ENCODE assay signal across 9 mouse cellular contexts in genomic region chr15:98628589-98629254, GRCm38 (mm10). TPM values are rescaled to one million over a fixed set of nuclear protein-coding genes. Genes with fewer than 3 reads are reported as not detected.
DNase-seq lines count a peak whose midpoint lies in the region; ATAC-seq and TF ChIP-seq lines count a peak whose summit lies in the region.
"Had no signal": no experiment of that assay in that cellular context is flagged by ENCODE, and none has a peak within 500 bp of the region (broad histone marks: within the 10 kb centered on the region; RNA-seq: fewer than 3 reads in every experiment).

No protein-coding gene starts in this region.

- no peak overlapping the region for H3ac ChIP-seq in myocyte (ENCODE audit: control insufficient read depth, insufficient read length)

- H3K4me3 ChIP-seq in heart, embryonic 16.5 days (ENCODE audit: low read length) = peak overlapping the region; percentile 26
- H3K4me3 ChIP-seq in hindbrain, embryonic 16.5 days (ENCODE audit: low read length) = no peak overlapping the region
- H3K4me3 ChIP-seq in myocyte = no peak overlapping the region

- no peaks in the 10 kb centered on the region for H3K36me3 ChIP-seq in heart, embryonic 16.5 days (ENCODE audit: control insufficient read depth, insufficient read depth)
- H3K36me3 ChIP-seq in hindbrain, embryonic 16.5 days (ENCODE audit: control insufficient read depth, insufficient read depth, low read length) = no peaks in the 10 kb centered on the region
- H3K36me3 ChIP-seq in myocyte (ENCODE audit: control insufficient read depth, insufficient read depth) = no peaks in the 10 kb centered on the region

- 0 out of 2 replicates have a peak, but pooled peaks cover 2% of the 10 kb centered on the region for H3K9me3 ChIP-seq in heart, embryonic 16.5 days (replicated peaks; ENCODE audit: control insufficient read depth, low read length)
- H3K9me3 ChIP-seq in hindbrain, embryonic 16.5 days (ENCODE audit: control insufficient read depth, low read length) = no peaks in the 10 kb centered on the region

- peaks cover 37% of the 10 kb centered on the region for H3K4me1 ChIP-seq in heart, embryonic 16.5 days (ENCODE audit: control insufficient read depth, insufficient read depth, low read length)
- H3K4me1 ChIP-seq in hindbrain, embryonic 16.5 days (ENCODE audit: control insufficient read depth, insufficient read depth, low read depth, low read length) = peaks cover 38% of the 10 kb centered on the region

- H3K27me3 ChIP-seq in heart, embryonic 16.5 days (ENCODE audit: control insufficient read depth, insufficient read depth, low read length) = peaks cover 39% of the 10 kb centered on the region
- H3K27me3 ChIP-seq in hindbrain, embryonic 16.5 days (replicated peaks; ENCODE audit: control insufficient read depth, insufficient read depth, low read length) = peaks cover 4% of the 10 kb centered on the region
- no peaks in the 10 kb centered on the region for H3K27me3 ChIP-seq in myocyte (ENCODE audit: control insufficient read depth, insufficient read depth, insufficient read length)

- ATAC-seq in heart, embryonic 16.5 days (replicated peaks; ENCODE audit: extremely low read depth, insufficient read depth, low FRiP score) = no peak
- peak; percentile 26; the same call in 1 of the 2 replicates for ATAC-seq in hindbrain, embryonic 16.5 days
- ATAC-seq in cerebellum, adult (ENCODE audit: insufficient number of reproducible peaks, low FRiP score, low TSS enrichment) = no peak

- peak overlapping the region; percentile 49 for H3K4me2 ChIP-seq in heart, embryonic 16.5 days (ENCODE audit: low read depth, low read length)
- peak overlapping the region; percentile 53 for H3K4me2 ChIP-seq in hindbrain, embryonic 16.5 days (ENCODE audit: low read length)
- no peak overlapping the region for H3K4me2 ChIP-seq in myocyte (ENCODE audit: low read depth)

- H3K27ac ChIP-seq in heart, embryonic 16.5 days (ENCODE audit: low read length) = no peak overlapping the region
- peak overlapping the region; percentile 51 for H3K27ac ChIP-seq in hindbrain, embryonic 16.5 days (ENCODE audit: low read depth, low read length)

- H3K9ac ChIP-seq in heart, embryonic 16.5 days (ENCODE audit: low read length) = peak overlapping the region; percentile 11
- H3K9ac ChIP-seq in hindbrain, embryonic 16.5 days (ENCODE audit: low read depth, low read length) = peak overlapping the region; percentile 61

- no peak for DNase-seq in heart, postnatal 14 days
- DNase-seq in embryo, embryonic 9.5 days (ENCODE audit: extremely low spot score) = peak; percentile 59
- no peak for DNase-seq in thymus, postnatal 36 days
- no peak for DNase-seq in cerebellum, adult 9-10 months

- H3K79me2 ChIP-seq in myocyte (ENCODE audit: control insufficient read depth, insufficient read depth) = no peaks in the 10 kb centered on the region

- TF ChIP-seq POLR2A in myocyte (IDR thresholded peaks at IDR 0.05; ENCODE audit: insufficient read length, low read depth) = no peak

- intact Hi-C loops in heart, postnatal 14 days (cut with DNase I) = no loop called here

- WGBS in heart, embryonic 16.5 days = 14% methylated on average over 20 of the region's 20 CpGs
- 5% methylated on average over 20 of the region's 20 CpGs for WGBS in hindbrain, embryonic 16.5 days

TF ChIP-seq in myocyte, 11 proteins besides CTCF, POLR2A, EP300 and RAD21:
- TF ChIP-seq SRF (IDR thresholded peaks at IDR 0.05; ENCODE audit: control insufficient read depth, insufficient read length, low read depth) (no peak), TCF12 (IDR thresholded peaks at IDR 0.05; ENCODE audit: insufficient read depth, poor library complexity, severe bottlenecking) (no peak), USF1 (IDR thresholded peaks at IDR 0.05; ENCODE audit: low read depth) (no peak), REST (IDR thresholded peaks at IDR 0.05; ENCODE audit: insufficient read depth, insufficient read length) (no peak), TCF3 (IDR thresholded peaks at IDR 0.05; ENCODE audit: insufficient read length, low read depth) (no peak), E2F4 (IDR thresholded peaks at IDR 0.05; ENCODE audit: insufficient read depth) (no peak), MYOD1 (IDR thresholded peaks at IDR 0.05; ENCODE audit: control insufficient read depth in 1 of 3, insufficient read length in 2 of 3, low read depth in 2 of 3) (peak in 2 of 3 experiments; percentile 9 to 75), POLR2AphosphoS2 (IDR thresholded peaks at IDR 0.05; ENCODE audit: insufficient read length, low read depth) (no peak), MYOG (IDR thresholded peaks at IDR 0.05; ENCODE audit: control insufficient read depth in 1 of 3, insufficient read depth in 1 of 3, insufficient read length in 2 of 3, low read depth in 2 of 3) (peak in 1 of 3 experiments; percentile 64), CEBPB (IDR thresholded peaks at IDR 0.05; ENCODE audit: insufficient read depth, poor library complexity, severe bottlenecking) (no peak), MAX (IDR thresholded peaks at IDR 0.05; ENCODE audit: low read depth) (no peak)

RNA-seq across cellular contexts. Expression of gene Cacnb3, which starts 1.9 kb away (rescaled TPM):
- 8.2 and 10.5 TPM in 2 replicates for polyA plus RNA-seq in heart, embryonic 16.5 days (2015; fragmentation: Nextera tagmentation; extraction: Ambion mirVana)
- total RNA-seq in heart, postnatal 14 days (2021) = 1 to 10 TPM; 8.0 to 8.8 TPM
- 129 and 141 TPM in 2 replicates for polyA plus RNA-seq in hindbrain, embryonic 16.5 days (2015; fragmentation: Nextera tagmentation; extraction: Ambion mirVana)
- polyA plus RNA-seq in myocyte (2012; fragmentation: generic; extraction: Trizol) = 80.8 TPM

RNA-seq across cellular contexts. Expression of gene Adcy6, which starts 18.8 kb away (rescaled TPM):
- polyA plus RNA-seq in heart, embryonic 16.5 days (2015; fragmentation: Nextera tagmentation; extraction: Ambion mirVana) = 39.0 and 47.1 TPM in 2 replicates
- total RNA-seq in heart, postnatal 14 days (2021) = 100 to 1,000 TPM; 199 to 209 TPM
- 9.1 and 10.1 TPM in 2 replicates for polyA plus RNA-seq in hindbrain, embryonic 16.5 days (2015; fragmentation: Nextera tagmentation; extraction: Ambion mirVana)
- polyA plus RNA-seq in myocyte (2012; fragmentation: generic; extraction: Trizol) = 32.4 TPM

RNA-seq across cellular contexts. Expression of gene Ddx23, which starts 34.0 kb away (rescaled TPM):
- polyA plus RNA-seq in heart, embryonic 16.5 days (2015; fragmentation: Nextera tagmentation; extraction: Ambion mirVana) = 15.2 and 18.3 TPM in 2 replicates
- 10 to 100 TPM; 51.0 to 53.9 TPM for total RNA-seq in heart, postnatal 14 days (2021)
- 17.8 and 19.7 TPM in 2 replicates for polyA plus RNA-seq in hindbrain, embryonic 16.5 days (2015; fragmentation: Nextera tagmentation; extraction: Ambion mirVana)
- 102 TPM for polyA plus RNA-seq in myocyte (2012; fragmentation: generic; extraction: Trizol)

RNA-seq across cellular contexts. Expression of gene Rnd1, which starts 48.5 kb away (rescaled TPM):
- 1.1 and 1.7 TPM in 2 replicates for polyA plus RNA-seq in heart, embryonic 16.5 days (2015; fragmentation: Nextera tagmentation; extraction: Ambion mirVana)
- 1 to 10 TPM in 1 of 2 experiments, under 1 TPM in 1; 0.69 to 1.0 TPM for total RNA-seq in heart, postnatal 14 days (2021)
- polyA plus RNA-seq in hindbrain, embryonic 16.5 days (2015; fragmentation: Nextera tagmentation; extraction: Ambion mirVana) = 12.6 and 16.7 TPM in 2 replicates
- polyA plus RNA-seq in myocyte (2012; fragmentation: generic; extraction: Trizol) = 14.4 TPM

RNA-seq across cellular contexts. Expression of gene 4930415O20Rik, which starts 57.9 kb away (rescaled TPM):
- 0.64 TPM in 1 of 2 replicates, not detected in the other for polyA plus RNA-seq in heart, embryonic 16.5 days (2015; fragmentation: Nextera tagmentation; extraction: Ambion mirVana)
- total RNA-seq in heart, postnatal 14 days (2021) = under 1 TPM; 0.88 to 0.93 TPM
- polyA plus RNA-seq in hindbrain, embryonic 16.5 days (2015; fragmentation: Nextera tagmentation; extraction: Ambion mirVana) = 0.30 and 0.31 TPM in 2 replicates
- polyA plus RNA-seq in myocyte (2012; fragmentation: generic; extraction: Trizol) = 0.10 TPM
- polyA plus RNA-seq: liver, embryonic 16.5 days had no signal
